Mouse (Mus musculus) v-Abl transformed pro-B cells (cell line): ENCODE results near the gene Tchh.
"Not testable (repeated sequence)": the region's sequence is repeated elsewhere in the genome, so short reads cannot be mapped to it uniquely, and the experiment has no call there.

Source experiments
- in situ Hi-C, 2 experiments: fragments of 400-800 bp; cut with MboI; formaldehyde crosslinking; loops; one replicate each; pipeline ENCODE4 v1.15.1; 2025; ENCODE audit not compliant: unreplicated experiment in 2 of 2

The Tchh gene

DNA sequence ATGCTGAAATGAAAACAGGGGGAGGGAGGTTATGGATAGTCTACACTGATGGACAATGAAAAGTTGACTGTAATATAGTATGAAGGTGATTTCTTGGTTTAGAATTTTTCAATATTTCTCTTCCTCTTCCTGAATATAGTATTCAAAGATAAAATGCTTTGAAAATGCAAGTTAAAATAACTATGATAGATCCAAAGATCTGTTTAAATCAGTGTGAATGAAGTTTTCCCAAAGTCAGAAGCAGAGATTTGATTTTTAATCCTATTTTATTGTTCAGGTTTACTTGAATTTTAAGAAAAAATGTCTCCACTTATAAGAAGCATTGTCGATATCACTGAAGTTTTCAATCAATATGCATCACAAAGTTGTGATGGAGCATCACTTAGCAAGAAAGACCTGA is at the start of gene Tchh:
Gene Tchh (plus strand): TSS at position 301 of the 400 bp plus-strand sequence.
- in situ Hi-C loops, result no loop called here

DNA sequence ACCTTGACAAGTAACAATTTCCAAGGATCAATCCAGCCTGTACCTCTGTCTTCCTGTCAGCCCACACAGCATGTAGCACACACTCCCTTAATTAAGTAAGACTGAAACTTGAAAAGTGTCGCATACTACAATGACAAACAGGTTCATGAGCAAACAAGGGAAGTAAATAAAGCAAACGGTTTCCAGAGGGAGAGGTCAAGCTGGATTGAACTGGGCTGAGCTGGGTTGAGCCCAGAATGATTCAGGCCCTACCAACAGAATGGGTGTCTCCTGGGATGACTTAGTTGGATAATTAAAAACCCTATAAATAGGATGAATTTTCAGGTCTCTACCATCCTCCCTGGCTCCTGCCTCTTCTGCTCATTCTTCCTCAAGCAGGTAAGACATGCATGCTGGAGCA is 48.8 kb upstream of the Tchh start, which contains the start of gene Rptn:
Gene Rptn (plus strand): TSS at position 334 of the 400 bp plus-strand sequence.
- in situ Hi-C loops, result no loop called here

DNA sequence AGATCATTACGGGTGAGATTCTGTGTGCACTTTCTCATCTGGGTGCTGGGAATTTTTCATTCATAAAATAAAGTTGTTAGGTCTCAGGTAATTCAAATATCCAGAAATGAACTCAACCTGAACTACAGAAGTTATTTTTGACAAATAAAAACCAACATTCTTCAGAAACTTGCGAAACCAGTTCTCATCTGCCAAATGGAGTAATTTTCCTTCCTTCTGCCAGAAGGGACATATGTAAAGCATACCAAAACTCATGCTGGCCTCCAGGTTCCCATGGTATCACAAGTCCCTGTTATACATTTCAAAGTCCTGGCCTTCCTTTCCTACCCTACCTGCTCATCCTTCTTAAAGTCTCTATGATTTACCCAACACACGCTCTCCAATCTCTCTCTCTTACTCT is 38.2 kb upstream of the Tchh start:
- in situ Hi-C loops, result no loop called here

DNA sequence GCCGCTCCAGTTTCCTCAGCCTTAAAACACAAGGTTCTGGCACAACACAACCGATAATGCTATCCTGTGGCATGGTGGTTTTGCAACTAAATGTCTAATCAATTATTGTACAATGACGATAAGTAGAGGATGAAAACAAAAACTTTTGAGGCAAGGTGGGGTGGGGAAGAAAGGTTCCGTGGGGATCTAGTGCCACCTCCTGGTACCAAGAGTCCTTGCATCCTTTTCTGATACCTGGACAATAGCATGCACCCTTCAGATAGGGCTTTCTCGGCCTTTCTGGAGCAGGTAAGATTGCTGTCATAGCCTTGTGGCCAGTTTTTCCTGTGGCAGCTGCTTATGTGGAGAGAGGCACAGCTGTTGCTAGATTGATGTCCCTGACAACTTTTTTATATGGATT is 35.1 kb upstream of the Tchh start:
- in situ Hi-C loops, result no loop called here

DNA sequence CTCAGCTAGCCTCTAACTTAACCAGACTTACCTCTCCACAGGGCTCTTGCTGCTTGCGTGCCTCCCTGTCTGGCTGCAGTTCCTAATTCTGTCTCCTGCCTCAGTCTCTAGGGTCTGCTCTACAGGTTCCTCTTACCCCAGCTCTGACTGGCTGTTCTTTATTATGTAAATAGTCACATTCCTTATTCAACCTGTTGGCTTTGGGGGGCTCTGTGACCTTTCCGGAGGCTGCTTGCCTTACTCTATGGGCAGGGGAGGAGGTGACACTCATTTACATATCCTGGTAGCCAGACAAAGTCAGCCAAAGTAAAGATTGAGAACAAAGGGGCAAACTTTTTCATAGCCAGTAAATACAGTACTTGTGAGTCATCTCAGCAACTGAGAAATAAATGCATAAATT is 30.2 kb upstream of the Tchh start:
- in situ Hi-C loops, result no loop called here

DNA sequence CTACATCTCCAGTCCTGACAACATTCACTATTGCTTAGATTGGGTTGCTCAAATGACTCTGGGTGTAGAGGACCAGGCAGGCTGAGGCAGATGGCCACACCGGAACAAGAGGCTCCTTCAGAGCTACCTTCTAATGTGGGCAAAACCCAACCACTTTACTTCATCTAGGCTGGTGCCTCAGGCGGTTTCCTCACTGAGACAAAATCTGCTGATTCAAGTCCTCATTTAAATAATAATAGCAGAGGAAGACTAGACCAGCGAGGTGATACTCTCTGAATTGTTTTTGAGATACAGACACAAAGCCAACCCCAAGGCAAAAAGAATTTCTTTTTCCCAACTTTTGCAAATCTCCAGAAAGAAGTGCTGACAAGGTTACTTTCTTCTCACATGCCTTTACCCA is 10.5 kb upstream of the Tchh start:
- in situ Hi-C loops, result no loop called here

DNA sequence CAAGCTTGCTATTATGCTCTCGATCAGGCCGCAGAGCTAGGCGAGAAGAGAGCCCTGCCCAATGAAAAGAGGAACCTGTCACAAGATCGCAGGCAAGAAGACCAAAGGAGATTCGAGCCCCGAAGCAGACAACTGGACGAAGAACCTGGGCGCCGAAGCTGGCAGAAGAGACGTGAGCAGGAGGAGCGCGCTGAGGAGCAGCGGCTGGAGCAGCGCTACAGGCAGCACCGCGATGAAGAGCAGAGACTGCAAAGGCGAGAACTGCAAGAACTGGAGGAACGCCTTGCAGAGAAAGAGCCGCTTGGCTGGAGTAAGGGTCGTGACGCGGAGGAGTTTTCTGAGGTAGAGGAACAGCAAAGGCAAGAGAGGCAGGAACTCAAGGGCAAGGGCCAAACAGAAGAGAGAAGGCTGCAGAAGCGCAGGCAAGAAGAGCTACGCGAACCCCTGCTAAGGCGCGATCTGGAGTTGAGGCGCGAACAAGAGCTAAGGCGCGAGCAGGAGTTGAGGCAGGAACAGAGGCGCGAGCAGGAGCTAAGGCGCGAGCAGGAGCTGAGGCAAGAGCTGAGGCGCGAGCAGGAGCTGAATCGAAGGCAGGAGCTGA is 1.5 kb downstream of the Tchh start:
- in situ Hi-C loops, result no loop called here

DNA sequence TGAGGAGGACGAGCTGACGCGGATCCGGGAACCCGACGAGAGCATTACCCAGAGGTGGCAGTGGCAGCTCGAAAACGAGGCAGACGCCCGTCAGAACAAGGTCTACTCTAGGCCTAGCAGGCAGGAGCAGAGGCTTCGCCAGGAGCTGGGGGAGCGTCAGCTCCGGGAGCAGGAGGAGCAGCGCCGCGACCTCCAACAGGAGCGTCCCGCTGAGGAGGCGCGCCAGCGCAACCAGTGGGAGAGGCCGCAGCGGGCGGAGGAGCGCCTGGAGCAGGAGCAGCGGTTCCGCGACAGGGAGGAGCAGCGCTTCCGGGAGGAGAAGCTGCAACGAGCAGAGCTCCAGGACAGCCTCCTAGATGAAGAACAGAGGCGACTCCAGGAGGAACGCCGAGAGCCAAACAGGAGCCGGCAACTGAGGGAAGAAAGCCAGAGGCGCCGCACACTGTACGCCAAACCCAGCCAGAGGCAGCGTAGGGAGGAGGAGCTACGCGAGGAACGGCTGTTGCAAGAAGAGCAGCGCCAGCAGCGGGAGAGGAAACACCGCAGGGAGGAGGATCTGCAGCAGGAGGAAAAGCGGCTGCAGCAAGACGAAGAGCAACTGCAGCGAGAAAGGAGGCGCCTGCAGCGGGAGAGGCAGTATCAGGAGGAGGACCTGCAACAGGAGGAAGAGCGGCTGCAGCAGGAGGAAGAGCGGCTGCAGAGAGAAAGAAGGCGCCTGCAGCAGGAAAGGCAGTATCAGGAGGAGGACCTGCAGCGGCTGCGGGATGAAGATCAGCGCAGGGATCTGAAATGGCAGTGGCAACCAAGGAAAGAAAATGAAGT is 2.4 kb downstream of the Tchh start:
- in situ Hi-C loops, result no loop called here

DNA sequence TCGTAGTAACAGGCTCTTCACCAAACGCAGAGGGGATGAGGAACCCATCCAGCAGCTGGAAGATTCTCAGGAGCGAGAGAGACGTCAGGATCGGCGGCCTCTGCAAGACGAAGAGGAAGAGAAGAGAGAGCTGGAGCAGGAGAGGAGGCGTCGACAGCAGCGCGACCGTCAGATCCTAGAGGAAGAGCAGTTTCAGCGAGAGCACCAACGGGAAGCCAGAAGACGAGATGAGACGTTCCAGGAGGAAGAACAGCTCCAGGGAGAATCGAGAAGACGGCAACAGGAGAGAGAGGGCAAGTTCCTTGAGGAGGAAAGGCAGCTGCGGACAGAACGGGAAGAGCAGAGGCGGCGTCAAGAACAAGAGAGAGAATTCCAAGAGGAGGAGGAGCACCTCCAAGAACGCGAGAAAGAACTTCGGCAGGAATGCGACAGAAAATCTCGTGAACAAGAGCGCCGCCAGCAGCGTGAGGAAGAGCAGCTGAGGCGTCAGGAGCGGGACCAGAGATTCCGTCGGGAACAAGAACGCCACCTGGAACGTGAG is 3.1 kb downstream of the Tchh start:
- in situ Hi-C loops, result no loop called here

DNA sequence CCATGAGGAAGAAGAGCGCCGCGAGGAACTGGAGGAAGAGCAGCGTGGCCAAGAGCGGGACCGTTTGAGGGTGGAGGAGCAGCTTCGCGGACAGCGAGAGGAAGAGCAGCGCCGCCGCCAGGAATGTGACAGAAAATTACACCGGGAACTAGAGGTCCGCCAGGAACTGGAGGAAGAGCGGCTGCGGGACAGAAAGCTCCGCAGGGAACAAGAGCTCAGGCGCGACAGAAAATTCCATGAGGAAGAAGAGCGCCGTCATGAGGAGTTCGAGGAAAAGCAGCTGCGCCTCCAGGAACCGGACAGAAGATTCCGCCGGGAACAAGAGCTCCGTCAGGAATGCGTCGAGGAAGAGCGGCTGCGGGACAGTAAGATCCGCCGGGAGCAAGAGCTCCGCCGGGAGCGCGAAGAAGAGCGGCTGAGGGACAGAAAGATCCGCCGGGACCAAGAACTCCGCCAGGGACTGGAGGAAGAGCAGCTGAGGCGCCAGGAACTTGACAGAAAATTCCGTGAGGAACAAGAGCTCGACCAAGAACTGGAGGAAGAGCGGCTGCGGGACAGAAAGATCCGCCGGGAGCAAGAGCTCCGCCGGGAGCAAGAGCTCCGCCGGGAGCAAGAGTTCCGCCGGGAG is 4.1 kb downstream of the Tchh start:
- in situ Hi-C loops, result no loop called here

DNA sequence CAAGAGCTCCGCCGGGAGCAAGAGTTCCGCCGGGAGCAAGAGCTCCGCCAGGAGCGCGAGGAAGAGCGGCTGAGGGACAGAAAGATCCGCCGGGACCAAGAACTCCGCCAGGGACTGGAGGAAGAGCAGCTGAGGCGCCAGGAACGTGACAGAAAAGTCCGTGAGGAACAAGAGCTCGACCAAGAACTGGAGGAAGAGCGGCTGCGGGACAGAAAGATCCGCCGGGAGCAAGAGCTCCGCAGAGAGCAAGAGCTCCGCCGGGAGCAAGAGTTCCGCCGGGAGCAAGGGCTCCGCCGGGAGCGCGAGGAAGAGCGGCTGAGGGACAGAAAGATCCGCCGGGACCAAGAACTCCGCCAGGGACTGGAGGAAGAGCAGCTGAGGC is 4.6 kb downstream of the Tchh start:
- in situ Hi-C loops, result not testable (repeated sequence)

DNA sequence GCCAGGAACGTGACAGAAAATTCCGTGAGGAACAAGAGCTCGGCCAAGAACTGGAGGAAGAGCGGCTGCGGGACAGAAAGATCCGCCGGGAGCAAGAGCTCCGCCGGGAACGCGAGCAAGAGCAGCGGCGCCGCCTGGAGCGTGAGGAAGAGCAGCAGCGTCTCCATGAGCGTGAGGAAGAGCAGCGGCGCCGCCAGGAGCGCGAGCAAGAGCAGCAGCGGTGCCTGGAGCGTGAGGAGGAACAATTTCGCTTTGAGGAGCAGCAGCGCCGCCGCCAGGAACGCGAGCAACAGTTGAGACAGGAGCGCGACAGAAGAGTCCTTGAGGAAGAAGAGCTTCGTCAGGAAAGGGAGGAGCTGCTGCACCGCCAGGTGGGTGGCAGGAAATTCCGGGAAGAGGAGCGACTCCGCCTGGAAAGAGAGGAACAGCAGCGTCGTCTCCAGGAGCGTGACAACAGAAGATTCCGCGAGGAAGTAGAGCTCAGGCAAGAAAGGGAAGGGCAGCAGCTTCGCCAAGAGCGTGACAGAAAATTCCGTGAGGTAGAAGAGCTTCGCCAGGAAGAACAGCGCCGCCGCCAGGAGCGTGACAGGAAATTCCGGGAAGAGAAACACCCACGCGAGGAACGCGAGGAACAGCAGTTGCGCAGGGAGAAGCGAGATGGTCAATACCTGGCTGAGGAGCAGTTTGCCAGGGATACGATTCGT is 5.2 kb downstream of the Tchh start:
- in situ Hi-C loops, result no loop called here

DNA sequence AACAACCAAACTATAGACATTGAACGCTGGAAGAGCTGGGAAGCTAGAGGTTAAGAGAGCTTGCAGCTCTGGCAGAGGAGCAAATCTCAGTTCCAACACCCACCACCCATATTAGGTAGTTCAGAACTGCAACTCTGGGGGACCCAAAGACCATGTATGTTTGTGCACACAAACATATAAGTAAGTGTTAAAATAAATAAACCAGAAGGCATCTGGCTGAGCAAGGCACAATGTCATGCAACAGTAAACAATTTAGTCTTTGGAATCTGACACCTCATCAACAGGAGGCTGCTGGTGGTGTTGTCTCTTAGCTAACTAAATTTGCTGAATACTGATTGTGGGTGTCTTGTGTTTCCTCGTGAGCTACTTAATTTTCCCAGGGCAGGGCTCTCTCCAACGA is 24.4 kb downstream of the Tchh start:
- in situ Hi-C loops, result no loop called here

DNA sequence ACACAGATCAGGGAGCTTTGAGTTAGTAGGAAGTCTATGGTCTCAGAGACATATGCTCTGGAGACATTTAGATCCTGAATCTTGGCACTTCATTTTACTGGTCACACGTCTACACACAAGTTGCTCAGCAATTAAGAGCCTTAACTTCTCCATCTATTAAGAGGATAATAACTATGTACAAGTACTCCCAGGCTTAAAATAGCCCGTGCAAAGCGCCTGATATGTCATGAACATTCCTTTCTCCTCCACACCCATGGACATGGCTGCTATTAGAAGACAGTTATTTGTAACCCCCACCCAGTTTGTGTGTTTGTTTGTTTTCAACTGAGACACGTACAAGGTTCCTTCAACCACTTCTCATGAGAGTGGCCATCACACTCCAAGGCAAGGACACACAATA is 25.0 kb downstream of the Tchh start:
- in situ Hi-C loops, result no loop called here

DNA sequence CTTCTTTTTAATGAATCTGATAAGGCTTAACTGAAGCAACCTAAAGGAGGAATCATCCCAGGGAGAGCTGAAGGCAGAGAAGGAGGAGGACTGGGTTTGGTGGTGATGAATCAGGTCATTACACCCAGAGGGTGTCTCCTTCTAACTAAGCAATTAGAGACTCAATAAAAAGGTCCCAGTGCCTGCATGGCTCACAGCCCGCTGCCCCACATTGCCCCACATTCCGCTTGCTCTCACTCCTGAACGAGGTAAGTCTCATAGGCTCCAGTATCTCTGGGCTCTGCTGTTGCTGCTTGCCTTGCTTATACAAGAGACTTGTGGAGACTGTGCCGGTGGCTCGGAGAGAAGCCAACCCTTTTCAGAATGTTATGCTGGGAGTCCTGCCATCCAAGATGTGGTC is 26.4 kb downstream of the Tchh start, which contains the start of gene Tchhl1:
Gene Tchhl1 (plus strand): TSS at position 194 of the 400 bp plus-strand sequence.
- in situ Hi-C loops, result no loop called here

DNA sequence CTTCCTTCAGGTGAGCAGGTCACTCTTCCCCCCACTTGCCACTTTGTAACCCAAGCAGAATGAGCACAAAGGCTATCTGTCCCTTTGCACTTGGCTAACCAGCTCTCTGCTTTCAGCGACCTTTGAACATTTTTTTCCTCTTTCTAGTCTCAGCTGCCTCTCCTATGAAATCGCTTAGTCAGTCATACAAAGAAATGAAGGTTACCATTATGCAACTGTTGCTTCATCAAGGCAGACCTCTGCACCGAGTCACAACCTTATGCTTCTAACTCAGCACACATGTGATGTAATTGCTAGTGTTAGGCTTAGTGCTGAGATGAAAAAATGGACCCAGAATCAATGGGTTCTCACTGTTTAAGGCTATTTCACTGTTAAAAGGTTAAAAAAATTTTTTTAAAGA is 27.5 kb downstream of the Tchh start:
- in situ Hi-C loops, result no loop called here

DNA sequence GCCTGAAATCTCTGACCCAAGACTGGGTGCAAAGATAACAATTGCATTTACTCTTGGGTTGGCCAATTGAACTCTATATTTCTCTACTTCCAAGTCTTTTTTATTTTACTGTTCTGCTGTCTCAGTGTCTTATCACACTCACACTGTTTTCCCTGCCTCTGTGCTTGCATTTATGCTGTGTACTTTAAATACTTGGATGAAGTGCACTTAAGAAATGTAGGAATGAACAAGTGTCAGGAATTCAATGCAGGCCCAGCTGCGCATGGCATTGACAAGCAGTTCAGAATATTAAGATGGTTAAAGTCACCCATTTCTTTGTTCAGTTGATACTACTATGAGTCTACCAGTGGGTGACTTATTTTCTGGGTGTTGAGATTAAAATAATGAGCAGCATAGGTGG is 37.9 kb downstream of the Tchh start:
- in situ Hi-C loops, result loop anchor here in 1 of 2 experiments (25.0 kb wide), 2 partner anchors 368 to 568 kb away; no protein-coding TSS in a partner anchor

DNA sequence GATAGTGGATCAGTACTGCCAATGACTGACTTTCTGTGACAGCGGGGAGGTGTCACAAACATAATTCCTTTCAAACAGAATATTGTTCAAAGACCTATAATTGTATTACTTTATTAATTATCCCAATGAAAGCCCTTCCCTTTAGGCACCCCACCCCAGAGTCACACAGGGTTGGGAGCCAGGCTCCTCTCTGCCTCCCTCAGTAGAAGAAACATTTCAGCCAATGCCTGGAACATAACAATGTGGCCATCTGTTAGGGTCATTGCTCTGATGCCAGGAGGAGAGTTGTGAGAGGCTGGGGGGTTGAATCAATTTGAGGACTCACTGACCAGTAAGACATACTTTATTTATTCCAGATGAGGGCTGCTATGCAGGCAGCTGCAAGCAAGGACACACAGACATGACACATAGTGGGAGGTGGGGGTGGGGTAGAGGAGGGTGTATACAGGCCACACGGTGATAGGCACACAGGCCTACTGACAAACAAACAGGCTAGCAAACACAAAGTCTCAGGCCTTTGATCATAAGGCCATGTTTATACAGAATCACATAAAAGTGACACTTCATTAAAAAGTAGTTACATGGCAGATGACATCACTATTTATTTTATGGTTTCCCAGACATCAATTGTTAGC is 40.0 kb downstream of the Tchh start:
- in situ Hi-C loops, result loop anchor here in 1 of 2 experiments (25.0 kb wide), 2 partner anchors 370 to 570 kb away; no protein-coding TSS in a partner anchor

DNA sequence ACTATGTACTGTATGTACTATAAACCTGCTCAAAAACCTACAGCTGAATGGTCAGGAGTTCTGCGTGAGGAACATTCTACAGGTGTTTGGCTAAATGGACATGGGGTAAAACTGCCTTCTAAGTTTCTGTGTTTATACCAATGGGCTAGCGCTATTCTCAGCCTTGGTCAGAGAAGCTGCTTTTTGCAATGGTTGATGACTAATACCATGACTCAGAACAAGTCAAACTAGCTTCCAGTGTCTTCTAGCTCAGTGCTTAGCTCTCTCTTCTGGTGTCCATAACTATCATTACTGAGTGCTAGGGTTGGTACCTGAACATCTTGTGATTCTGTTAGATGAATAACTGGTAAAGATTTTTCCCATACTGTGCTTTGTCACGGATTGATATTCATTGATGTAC is 43.5 kb downstream of the Tchh start:
- in situ Hi-C loops, result loop anchor here in 1 of 2 experiments (25.0 kb wide), 2 partner anchors 373 to 573 kb away; no protein-coding TSS in a partner anchor

DNA sequence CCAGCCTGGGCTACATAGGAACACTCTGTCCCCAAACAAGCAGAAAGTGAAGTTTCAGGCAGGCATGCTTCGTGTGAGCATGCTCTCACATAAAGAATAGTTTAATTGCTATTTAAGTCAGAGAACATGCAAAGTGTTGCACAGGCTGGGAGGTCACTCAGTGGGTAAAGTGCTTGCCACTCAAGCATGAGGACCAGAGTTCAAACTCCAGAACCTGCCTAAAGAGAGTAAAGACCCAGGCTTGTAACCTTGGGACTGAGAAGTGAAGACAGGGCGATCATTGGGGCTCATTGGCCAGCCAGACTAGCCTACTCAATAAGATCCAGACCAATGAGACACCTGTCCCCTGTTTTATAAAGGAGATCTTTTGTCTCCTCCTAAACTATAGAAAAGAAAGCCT is 46.4 kb downstream of the Tchh start:
- in situ Hi-C loops, result loop anchor here in 1 of 2 experiments (25.0 kb wide), 2 partner anchors 376 to 576 kb away; no protein-coding TSS in a partner anchor
